Mouse (Mus musculus): ENCODE measurements around the gene Alk. TPM values are rescaled to one million over a fixed set of nuclear protein-coding genes. Genes with fewer than 3 reads are reported as not detected.

The Alk gene
- polyA plus RNA-seq, 1 experiment from 2014 or later, result 0.17 TPM

DNA sequence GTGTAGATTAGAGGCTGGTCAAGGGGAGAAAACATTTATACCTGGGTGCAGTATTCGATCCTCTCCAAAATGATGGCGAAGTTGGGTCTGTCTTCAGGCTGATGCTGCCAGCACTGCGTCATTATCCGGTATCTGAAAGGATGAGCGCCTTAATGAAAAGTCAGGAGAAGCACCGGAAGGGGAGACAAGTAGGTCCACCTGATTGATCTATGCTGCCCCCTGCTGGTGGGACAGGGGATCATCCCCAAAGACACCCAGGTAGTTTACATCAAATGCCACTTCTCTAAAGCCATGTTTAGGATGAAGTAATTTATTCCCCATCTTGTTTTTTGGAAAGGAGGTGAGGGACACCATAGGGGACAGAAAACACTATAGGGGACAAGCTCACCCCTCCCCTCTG, 730.4 kb downstream of the Alk start:
- Histone ChIP-seq H3K9me3 (ENCODE audit: control insufficient read depth) (no peaks in the 10 kb centered on the region), H3K9ac (ENCODE audit: low read depth, low read length) (no peak overlapping the region), H3K4me2 (replicated peaks; ENCODE audit: low read depth) (no peak overlapping the region), H3K36me3 (ENCODE audit: control insufficient read depth, insufficient read depth) (no peaks in the 10 kb centered on the region), H3K27me3 (replicated peaks; ENCODE audit: control insufficient read depth, insufficient read depth, low read length) (peaks cover 9% of the 10 kb centered on the region), H3K27ac (ENCODE audit: low read depth, low read length) (no peak overlapping the region), H3K4me1 (replicated peaks; ENCODE audit: control insufficient read depth, insufficient read depth, low read length) (0 out of 2 replicates have a peak, but pooled peaks cover 3% of the 10 kb centered on the region), H3K4me3 (ENCODE audit: low read depth, low read length) (no peak overlapping the region)
- TF ChIP-seq CTCF (IDR thresholded peaks at IDR 0.05; ENCODE audit: low read depth), result peak; percentile 84
- no peak for ATAC-seq
- WGBS, result 40% methylated on average over 6 of the region's 6 CpGs

GRCm38 (mm10) chr17:71872976-71873375, 731.5 kb downstream of the Alk start:
- H3K4me3 ChIP-seq (ENCODE audit: low read depth, low read length), result no peak overlapping the region
- WGBS, result 65% methylated on average over 5 of the region's 5 CpGs
- peak; percentile 73 for TF ChIP-seq CTCF (IDR thresholded peaks at IDR 0.05; ENCODE audit: low read depth)

DNA sequence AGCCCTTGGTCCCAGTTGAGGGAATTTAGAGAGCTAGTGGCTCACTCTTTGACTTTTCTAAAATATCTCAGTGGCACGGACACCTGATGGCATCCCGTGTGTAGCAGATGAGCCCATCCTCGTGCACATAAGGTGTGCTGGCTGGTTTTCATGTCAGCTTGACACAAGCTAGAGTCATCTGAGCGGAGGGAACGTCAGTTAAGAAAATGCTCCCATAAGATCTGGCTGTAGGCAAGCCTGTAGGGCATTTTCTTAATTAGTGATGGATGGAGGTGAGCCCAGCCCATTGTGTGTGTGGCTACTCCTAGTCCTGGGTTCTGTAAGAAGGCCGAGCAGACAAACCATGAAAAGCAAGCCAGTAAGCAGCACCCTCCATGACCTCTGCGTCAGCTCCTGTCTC, 732.4 kb downstream of the Alk start:
- Histone ChIP-seq H3K27me3 (replicated peaks; ENCODE audit: control insufficient read depth, insufficient read depth, low read length) (peaks cover 13% of the 10 kb centered on the region), H3K4me2 (replicated peaks; ENCODE audit: low read depth) (no peak overlapping the region), H3K9me3 (ENCODE audit: control insufficient read depth) (no peaks in the 10 kb centered on the region), H3K27ac (ENCODE audit: low read depth, low read length) (no peak overlapping the region), H3K4me3 (ENCODE audit: low read depth, low read length) (no peak overlapping the region), H3K4me1 (replicated peaks; ENCODE audit: control insufficient read depth, insufficient read depth, low read length) (0 out of 2 replicates have a peak, but pooled peaks cover 3% of the 10 kb centered on the region), H3K36me3 (ENCODE audit: control insufficient read depth, insufficient read depth) (no peaks in the 10 kb centered on the region), H3K9ac (ENCODE audit: low read depth, low read length) (no peak overlapping the region)
- no peak for TF ChIP-seq CTCF (IDR thresholded peaks at IDR 0.05; ENCODE audit: low read depth)
- ATAC-seq, result no peak
- WGBS, result 85% methylated on average over 7 of the region's 7 CpGs

More at GRCm38 (mm10) chr17:71872976-71873375, 731.5 kb downstream of the Alk start:
- H3K9ac ChIP-seq (ENCODE audit: low read depth, low read length), result no peak overlapping the region
- no peak overlapping the region for H3K27ac ChIP-seq (ENCODE audit: low read depth, low read length)
- no peak for ATAC-seq
- no peak overlapping the region for H3K4me2 ChIP-seq (replicated peaks; ENCODE audit: low read depth)
- no peaks in the 10 kb centered on the region for H3K36me3 ChIP-seq (ENCODE audit: control insufficient read depth, insufficient read depth)
- peaks cover 13% of the 10 kb centered on the region for H3K27me3 ChIP-seq (replicated peaks; ENCODE audit: control insufficient read depth, insufficient read depth, low read length)
- 0 out of 2 replicates have a peak, but pooled peaks cover 3% of the 10 kb centered on the region for H3K4me1 ChIP-seq (replicated peaks; ENCODE audit: control insufficient read depth, insufficient read depth, low read length)
- no peaks in the 10 kb centered on the region for H3K9me3 ChIP-seq (ENCODE audit: control insufficient read depth)

GRCm38 (mm10) chr17:71870641-71871040, 733.8 kb downstream of the Alk start:
- H3K4me1 ChIP-seq (replicated peaks; ENCODE audit: control insufficient read depth, insufficient read depth, low read length), result 0 out of 2 replicates have a peak, but pooled peaks cover 3% of the 10 kb centered on the region
- H3K9ac ChIP-seq (ENCODE audit: low read depth, low read length), result no peak overlapping the region
- no peak for TF ChIP-seq CTCF (IDR thresholded peaks at IDR 0.05; ENCODE audit: low read depth)
- no peak for ATAC-seq
- no peaks in the 10 kb centered on the region for H3K36me3 ChIP-seq (ENCODE audit: control insufficient read depth, insufficient read depth)
- H3K27me3 ChIP-seq (replicated peaks; ENCODE audit: control insufficient read depth, insufficient read depth, low read length), result peaks cover 13% of the 10 kb centered on the region
- H3K4me2 ChIP-seq (replicated peaks; ENCODE audit: low read depth), result no peak overlapping the region
- H3K4me3 ChIP-seq (ENCODE audit: low read depth, low read length), result no peak overlapping the region
- 78% methylated on average over 1 of the region's 1 CpGs for WGBS
- no peaks in the 10 kb centered on the region for H3K9me3 ChIP-seq (ENCODE audit: control insufficient read depth)
- no peak overlapping the region for H3K27ac ChIP-seq (ENCODE audit: low read depth, low read length)

- Histone ChIP-seq H3K9me3 (ENCODE audit: control insufficient read depth) (no peaks in the 10 kb centered on the region), H3K27ac (ENCODE audit: low read depth, low read length) (no peak overlapping the region), H3K36me3 (ENCODE audit: control insufficient read depth, insufficient read depth) (no peaks in the 10 kb centered on the region), H3K9ac (ENCODE audit: low read depth, low read length) (no peak overlapping the region), H3K27me3 (replicated peaks; ENCODE audit: control insufficient read depth, insufficient read depth, low read length) (peaks cover 13% of the 10 kb centered on the region), H3K4me2 (replicated peaks; ENCODE audit: low read depth) (no peak overlapping the region), H3K4me1 (replicated peaks; ENCODE audit: control insufficient read depth, insufficient read depth, low read length) (0 out of 2 replicates have a peak, but pooled peaks cover 3% of the 10 kb centered on the region), H3K4me3 (ENCODE audit: low read depth, low read length) (no peak overlapping the region)
- TF ChIP-seq CTCF (IDR thresholded peaks at IDR 0.05; ENCODE audit: low read depth), result no peak
- no peak for ATAC-seq
- WGBS, result 66% methylated on average over 8 of the region's 8 CpGs
Observed at GRCm38 (mm10) chr17:71870232-71870621, 734.2 kb downstream of the Alk start.

DNA sequence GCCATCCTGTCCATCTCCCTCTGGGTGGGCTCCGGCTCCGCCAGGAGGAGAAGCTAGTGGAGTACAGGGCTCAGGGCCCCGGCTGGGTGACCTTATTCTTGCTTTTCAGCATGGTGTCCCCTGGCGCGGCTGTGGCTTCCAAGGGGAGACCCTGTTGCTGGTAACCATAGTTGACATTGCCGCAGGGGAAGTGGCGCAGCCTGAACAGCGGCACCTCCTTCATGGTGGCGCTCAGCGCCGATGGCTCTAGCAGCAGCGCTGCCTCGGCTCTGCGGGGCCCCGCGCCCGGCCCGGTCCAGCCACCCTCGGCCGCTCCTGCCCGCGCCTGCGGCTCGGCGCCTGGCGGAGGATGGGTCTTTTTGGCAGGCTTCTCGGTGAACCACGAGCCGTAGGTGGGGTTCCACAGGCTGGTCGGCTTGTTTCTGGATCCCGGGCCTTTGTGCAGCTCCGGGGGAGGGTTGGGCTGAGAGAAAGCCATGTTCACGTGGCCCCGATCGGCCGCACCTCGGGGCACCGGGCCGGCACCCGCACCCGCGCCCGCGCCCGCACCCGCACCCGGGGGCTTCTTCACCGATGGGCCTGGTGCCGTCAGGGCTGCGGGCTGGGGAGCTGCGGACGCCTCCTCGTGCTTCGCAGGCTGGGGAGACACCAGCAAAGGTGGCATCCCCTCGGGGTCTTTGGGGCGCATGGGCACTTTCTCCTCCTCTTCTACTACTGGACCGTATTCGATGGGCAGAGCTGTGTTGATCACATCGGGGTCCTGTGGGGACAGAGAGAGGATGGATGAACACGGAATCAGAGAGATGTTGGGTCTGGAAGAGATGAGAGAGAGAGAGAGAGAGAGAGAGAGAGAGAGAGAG, 734.8 kb downstream of the Alk start:
- H3K4me3 ChIP-seq (ENCODE audit: low read depth, low read length), result peak overlapping the region; percentile 44
- no peak; the same call in 1 of the 2 replicates for ATAC-seq
- H3K36me3 ChIP-seq (ENCODE audit: control insufficient read depth, insufficient read depth), result no peaks in the 10 kb centered on the region
- peak overlapping the region; percentile 77 for H3K4me2 ChIP-seq (replicated peaks; ENCODE audit: low read depth)
- H3K9ac ChIP-seq (ENCODE audit: low read depth, low read length), result peak overlapping the region; percentile 40
- H3K4me1 ChIP-seq (replicated peaks; ENCODE audit: control insufficient read depth, insufficient read depth, low read length), result 0 out of 2 replicates have a peak, but pooled peaks cover 3% of the 10 kb centered on the region
- no peak overlapping the region for H3K27ac ChIP-seq (ENCODE audit: low read depth, low read length)
- peaks cover 13% of the 10 kb centered on the region for H3K27me3 ChIP-seq (replicated peaks; ENCODE audit: control insufficient read depth, insufficient read depth, low read length)
- 7% methylated on average over 55 of the region's 60 CpGs for WGBS
- H3K9me3 ChIP-seq (ENCODE audit: control insufficient read depth), result no peaks in the 10 kb centered on the region
- no peak for TF ChIP-seq CTCF (IDR thresholded peaks at IDR 0.05; ENCODE audit: low read depth)

Data from intestine, postnatal 0 days (tissue).